Mouse (Mus musculus) megakaryocyte, embryonic 14.5 days (primary cell): ENCODE results near the gene Trim23. TPM values are rescaled to one million over a fixed set of nuclear protein-coding genes. Genes with fewer than 3 reads are reported as not detected.

Source experiments
- H3K27me3 ChIP-seq: replicated peaks from 2 replicates; pipeline ENCODE3; 2012; ENCODE audit warnings: inconsistent platforms
- H3K36me3 ChIP-seq: replicated peaks from 2 replicates; pipeline ENCODE3; 2012; ENCODE audit warnings: low read length, inconsistent platforms, mixed read lengths
- H3K4me1 ChIP-seq: 2 replicates; pipeline ENCODE4 v1.6.1; 2012; ENCODE audit warnings: inconsistent platforms
- H3K4me3 ChIP-seq: replicated peaks from 2 replicates; pipeline ENCODE3; 2012; ENCODE audit warnings: moderate library complexity, mild to moderate bottlenecking, inconsistent platforms
- H3K9me3 ChIP-seq: 2 replicates; pipeline ENCODE4 v1.6.1; 2012; ENCODE audit warnings: inconsistent platforms
- FLI1 ChIP-seq: IDR thresholded peaks from 2 replicates; pipeline ENCODE4 v1.6.1; 2012; ENCODE audit warnings: low read length, inconsistent platforms, mixed read lengths
- GATA1 ChIP-seq: IDR thresholded peaks from 3 replicates; pipeline ENCODE4 v1.6.1; 2012; ENCODE audit warnings: mixed read lengths, low read length, inconsistent platforms, borderline replicate concordance
- polyA plus RNA-seq: library from polyadenylated mRNA; stranded (reverse); fragments of >175 nt; gene quantifications from 2 replicates; pipeline ENCODE4 v1.2.3, GENCODE M21; 2012; ENCODE audit warnings: low replicate concordance; ENCODE audit not compliant: insufficient read depth

The Trim23 gene
- 0.02 TPM in 1 of 2 replicates, not detected in the other for polyA plus RNA-seq

DNA sequence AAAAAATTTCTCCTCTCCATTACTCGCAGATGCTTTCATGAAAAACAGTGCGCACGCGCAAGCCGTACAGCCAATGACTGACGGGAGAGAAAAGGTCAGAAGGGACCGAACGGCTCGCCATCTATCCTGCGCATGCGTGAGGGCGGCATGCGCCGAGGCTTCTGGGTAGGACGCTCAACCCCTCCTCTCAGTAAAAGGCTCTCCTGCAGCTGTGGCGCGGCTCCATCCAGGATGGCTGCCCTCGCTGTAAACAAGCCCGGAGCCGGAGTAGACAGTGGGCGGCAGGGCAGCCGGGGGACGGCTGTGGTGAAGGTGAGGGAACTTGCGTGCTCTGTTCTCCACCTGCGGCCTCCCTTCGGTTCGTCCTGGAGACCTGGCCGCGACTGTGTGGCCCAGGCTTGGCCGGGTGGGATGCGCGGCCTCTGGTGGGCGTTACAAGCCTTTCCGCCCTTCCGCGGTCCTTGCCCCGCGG is at the start of gene Trim23:
TSS of gene Trim23 (plus strand) at position 148 of the 472 bp plus-strand sequence.
- peaks cover 25% of the 10 kb centered on the region for H3K4me1 ChIP-seq
- H3K36me3 ChIP-seq = peaks cover 37% of the 10 kb centered on the region
- H3K9me3 ChIP-seq = no peaks in the 10 kb centered on the region
- no peaks in the 10 kb centered on the region for H3K27me3 ChIP-seq
- TF ChIP-seq GATA1 (no peak), FLI1 (no peak)
- H3K4me3 ChIP-seq = peak within 1 kb of the TSS; percentile 99

DNA sequence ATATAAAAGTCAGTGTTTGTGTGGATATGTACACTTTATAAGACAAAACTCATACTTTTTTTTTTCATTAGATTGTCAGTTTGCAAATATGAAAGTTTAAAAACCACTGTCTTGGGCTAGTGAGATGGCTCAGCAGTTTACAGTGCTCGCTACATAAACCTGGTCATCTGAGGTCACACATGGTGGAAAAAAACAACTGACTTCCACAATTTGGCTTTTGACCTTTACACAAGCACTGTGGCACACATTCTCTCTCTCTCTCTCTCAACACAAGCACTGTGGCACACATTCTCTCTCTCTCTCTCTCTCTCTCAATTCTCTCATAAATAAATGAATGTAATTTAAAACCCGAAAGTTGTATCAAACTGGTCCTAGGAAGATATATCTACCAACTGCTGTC is 46.0 kb upstream of the Trim23 start:
- TF ChIP-seq FLI1 = no peak
- H3K4me1 ChIP-seq = no peaks in the 10 kb centered on the region
- H3K36me3 ChIP-seq = no peaks in the 10 kb centered on the region

DNA sequence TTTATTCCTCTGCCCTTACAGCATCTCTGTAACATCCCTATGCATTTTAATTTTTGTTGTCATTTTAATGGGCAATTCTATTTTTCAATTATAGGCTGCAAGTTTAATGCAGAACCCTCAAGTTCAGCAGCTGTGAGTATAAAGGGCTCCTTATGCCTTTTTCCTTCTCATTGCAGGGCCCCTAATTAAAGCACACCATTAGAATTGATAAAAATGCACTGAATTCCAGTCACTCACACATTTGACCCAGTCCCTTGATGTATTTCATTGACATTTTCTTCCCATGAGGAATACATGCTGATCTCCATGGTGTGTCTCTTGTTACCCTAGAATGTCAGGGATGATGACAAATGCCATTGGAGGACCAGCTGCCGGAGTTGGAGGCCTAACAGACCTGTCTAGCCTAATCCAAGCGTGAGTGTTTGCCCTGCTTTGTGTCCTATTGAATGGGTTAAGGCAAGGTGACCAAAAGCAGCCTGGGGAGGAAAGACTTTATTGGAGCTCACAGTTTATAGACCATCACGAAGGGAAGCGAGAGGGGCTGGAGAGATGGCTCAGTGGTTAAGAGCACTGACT is 44.0 kb upstream of the Trim23 start:
- H3K9me3 ChIP-seq = no peaks in the 10 kb centered on the region
- H3K36me3 ChIP-seq = no peaks in the 10 kb centered on the region
- TF ChIP-seq FLI1 = no peak
- TF ChIP-seq GATA1 = no peak
- H3K4me3 ChIP-seq = no peak overlapping the region
- H3K4me1 ChIP-seq = peaks cover 4% of the 10 kb centered on the region
- no peaks in the 10 kb centered on the region for H3K27me3 ChIP-seq

More for the DNA sequence above, 46.0 kb upstream of the Trim23 start:
- H3K4me3 ChIP-seq = no peak overlapping the region
- H3K9me3 ChIP-seq = no peaks in the 10 kb centered on the region
- no peaks in the 10 kb centered on the region for H3K27me3 ChIP-seq

DNA sequence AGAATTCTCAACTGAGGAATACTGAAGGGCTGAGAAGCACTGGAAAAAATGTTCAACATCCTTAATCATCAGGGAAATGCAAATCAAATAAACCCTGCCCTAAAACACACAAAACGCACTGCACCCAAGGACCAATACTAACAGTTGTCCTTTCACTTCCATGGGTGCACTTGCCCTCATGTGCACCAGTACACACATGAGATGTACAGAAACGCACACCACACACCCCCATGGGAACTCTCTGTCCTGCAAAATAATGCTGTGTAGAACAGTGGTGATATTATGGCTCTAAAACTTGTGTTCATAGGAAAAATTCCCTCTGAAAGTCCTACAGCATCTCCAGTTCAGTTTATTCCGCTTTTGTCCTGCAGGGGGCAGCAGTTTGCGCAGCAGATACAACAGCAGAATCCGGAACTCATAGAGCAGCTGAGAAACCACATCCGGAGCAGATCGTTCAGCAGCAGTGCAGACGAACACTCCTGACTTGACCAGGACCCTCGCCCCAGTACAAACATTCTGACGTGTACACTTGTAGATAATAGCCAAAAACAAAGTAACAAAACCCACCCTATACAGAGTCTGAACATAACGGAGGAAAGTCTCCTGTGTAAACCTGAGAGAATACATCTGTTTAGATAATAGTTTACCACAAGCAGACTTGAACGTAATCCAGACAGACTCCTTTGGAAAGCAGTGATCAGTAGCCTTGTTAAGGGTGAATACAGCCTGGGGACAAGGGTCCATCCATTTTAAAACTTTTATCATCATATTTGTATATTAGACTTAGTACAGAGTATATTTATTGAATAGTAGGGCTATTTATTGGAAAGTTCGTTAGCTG is 39.0 kb upstream of the Trim23 start:
- peak; percentile 22; the same call in 1 of the 2 replicates for TF ChIP-seq FLI1
- no peak for TF ChIP-seq GATA1
- Histone ChIP-seq H3K36me3 (peaks cover 42% of the 10 kb centered on the region), H3K4me3 (peak overlapping the region; percentile 90), H3K9me3 (no peaks in the 10 kb centered on the region), H3K4me1 (peaks cover 11% of the 10 kb centered on the region), H3K27me3 (no peaks in the 10 kb centered on the region)

DNA sequence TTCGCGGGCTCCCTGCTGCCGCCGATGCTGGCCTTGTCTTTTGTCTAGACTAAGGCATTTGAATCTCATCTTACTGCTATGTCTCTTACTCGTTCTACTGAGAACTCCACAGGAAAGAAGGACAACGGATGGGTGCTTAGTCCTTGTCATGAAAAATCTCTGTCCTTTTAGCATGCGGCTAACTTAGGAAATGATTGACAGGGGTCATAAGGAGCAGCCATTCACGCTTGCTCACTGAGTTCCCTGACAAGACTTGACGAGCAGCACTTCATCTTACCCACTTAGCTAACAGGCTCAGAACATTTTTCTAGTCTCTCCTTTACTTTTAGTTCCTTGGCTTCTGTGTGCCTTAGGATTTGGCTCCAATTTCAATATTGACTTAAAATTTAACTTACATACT is 33.7 kb upstream of the Trim23 start:
- Histone ChIP-seq H3K36me3 (peaks cover 92% of the 10 kb centered on the region), H3K4me3 (no peak overlapping the region), H3K4me1 (peaks cover 4% of the 10 kb centered on the region), H3K9me3 (no peaks in the 10 kb centered on the region), H3K27me3 (no peaks in the 10 kb centered on the region)
- no peak for TF ChIP-seq FLI1
- no peak for TF ChIP-seq GATA1

DNA sequence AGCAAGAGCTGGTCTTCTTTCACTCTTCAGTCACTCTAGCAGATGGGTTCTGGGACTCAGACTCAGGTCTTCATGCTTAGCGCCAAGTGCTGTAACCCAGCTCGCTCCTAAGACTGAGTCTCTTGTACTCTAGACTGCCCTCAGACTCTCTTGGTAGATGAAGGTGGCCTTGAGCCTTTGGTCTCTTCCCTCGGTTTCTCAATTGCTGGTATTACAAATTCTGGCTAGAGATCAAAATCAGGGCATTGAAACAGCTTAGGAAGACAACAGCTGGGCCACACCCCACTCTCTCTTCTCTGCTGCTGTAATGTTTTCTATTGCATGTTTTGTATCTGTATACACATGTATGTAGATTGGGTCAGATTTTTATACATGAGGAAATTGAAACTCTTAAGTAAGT is 33.0 kb upstream of the Trim23 start:
- TF ChIP-seq FLI1 (no peak), GATA1 (no peak)
- Histone ChIP-seq H3K27me3 (no peaks in the 10 kb centered on the region), H3K4me1 (no peaks in the 10 kb centered on the region), H3K4me3 (no peak overlapping the region), H3K9me3 (no peaks in the 10 kb centered on the region), H3K36me3 (peaks cover 94% of the 10 kb centered on the region)

DNA sequence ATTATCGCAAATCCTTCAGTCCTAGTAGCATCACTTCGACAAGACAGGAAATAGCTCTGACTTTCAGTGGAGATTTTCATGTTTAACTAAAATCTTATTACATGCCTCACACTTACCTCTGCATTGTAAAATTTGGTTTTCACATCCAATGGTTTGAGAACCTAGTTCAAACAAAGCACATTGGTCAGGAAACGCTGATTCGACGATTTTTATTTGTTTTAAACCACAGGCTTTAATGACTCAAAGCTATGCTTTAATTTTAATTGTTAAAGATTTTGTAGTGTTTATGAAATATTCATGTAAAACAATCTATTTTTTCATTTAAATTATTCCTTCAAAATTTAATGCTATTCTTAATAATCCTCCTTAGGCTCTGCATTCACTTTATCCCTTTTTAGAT is 24.4 kb upstream of the Trim23 start:
- no peak overlapping the region for H3K4me3 ChIP-seq
- TF ChIP-seq FLI1 (no peak), GATA1 (no peak)
- H3K4me1 ChIP-seq = peaks cover 3% of the 10 kb centered on the region; the same call in 1 of the 2 replicates
- no peaks in the 10 kb centered on the region for H3K9me3 ChIP-seq
- H3K27me3 ChIP-seq = no peaks in the 10 kb centered on the region
- peaks cover 85% of the 10 kb centered on the region for H3K36me3 ChIP-seq

DNA sequence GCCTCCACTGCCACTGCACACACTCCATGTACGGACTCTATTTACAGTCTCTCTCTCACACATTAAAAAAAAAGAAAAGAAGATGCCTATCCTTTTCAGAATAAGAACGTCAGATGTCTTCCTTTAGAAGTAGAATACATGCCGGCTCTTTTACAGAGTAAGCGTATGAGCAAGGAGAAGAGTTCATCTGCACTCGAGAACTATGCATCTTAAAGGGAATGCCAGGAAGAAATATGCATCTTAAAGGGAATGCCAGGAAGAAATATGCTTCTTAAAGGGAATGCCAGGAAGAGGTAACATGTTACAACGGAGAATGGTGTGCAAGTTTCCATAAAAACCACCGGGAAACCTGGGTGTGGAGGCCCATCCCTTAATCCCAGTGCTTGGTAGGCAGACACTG is 23.5 kb upstream of the Trim23 start:
- Histone ChIP-seq H3K36me3 (peaks cover 86% of the 10 kb centered on the region), H3K4me3 (no peak overlapping the region), H3K27me3 (no peaks in the 10 kb centered on the region), H3K9me3 (no peaks in the 10 kb centered on the region), H3K4me1 (peaks cover 3% of the 10 kb centered on the region; the same call in 1 of the 2 replicates)
- no peak for TF ChIP-seq GATA1
- no peak for TF ChIP-seq FLI1

DNA sequence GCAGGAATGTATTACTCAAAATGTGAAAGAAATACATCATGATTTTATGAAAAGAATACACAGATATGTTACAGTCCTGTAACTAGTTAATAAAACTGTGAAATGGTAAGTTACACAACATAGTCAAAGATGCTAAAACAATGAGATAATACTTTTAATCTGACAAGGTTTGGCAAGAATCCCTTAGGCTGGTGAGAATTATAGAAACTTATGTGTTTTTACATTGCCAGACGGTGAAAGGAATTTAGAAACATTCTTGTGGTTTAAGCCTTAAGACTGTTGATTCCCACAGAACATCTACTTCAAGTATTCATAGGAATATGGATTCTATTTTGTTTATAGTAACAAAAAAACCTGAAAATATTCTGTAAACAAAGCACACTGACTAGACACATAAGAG is 22.9 kb upstream of the Trim23 start:
- H3K4me1 ChIP-seq = peaks cover 3% of the 10 kb centered on the region; the same call in 1 of the 2 replicates
- H3K27me3 ChIP-seq = no peaks in the 10 kb centered on the region
- H3K9me3 ChIP-seq = no peaks in the 10 kb centered on the region
- H3K4me3 ChIP-seq = no peak overlapping the region
- peaks cover 85% of the 10 kb centered on the region for H3K36me3 ChIP-seq
- TF ChIP-seq FLI1 (no peak), GATA1 (no peak)

DNA sequence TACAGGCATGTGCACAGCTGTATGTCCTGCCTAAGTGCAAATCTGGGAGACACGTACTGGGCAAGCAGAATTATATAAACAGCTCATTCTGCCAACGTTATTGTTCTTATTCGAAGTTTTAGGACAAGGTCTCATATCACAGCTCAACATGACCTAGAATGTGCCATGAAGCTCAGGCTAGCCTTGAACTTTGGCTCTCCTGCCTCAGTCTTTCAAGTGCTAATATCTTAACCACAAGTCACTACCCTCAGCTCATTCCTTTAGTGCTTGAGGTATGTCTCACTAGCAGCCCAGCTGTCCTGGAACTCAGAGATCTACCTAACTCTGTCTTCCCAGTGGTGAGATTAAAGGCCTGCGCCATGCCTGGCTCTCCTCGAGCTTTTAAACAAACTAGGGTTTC is 6.9 kb upstream of the Trim23 start:
- H3K36me3 ChIP-seq = peaks cover 46% of the 10 kb centered on the region
- no peaks in the 10 kb centered on the region for H3K9me3 ChIP-seq
- H3K4me1 ChIP-seq = peaks cover 26% of the 10 kb centered on the region
- no peak overlapping the region for H3K4me3 ChIP-seq
- no peaks in the 10 kb centered on the region for H3K27me3 ChIP-seq
- TF ChIP-seq GATA1 (no peak), FLI1 (no peak)
